Mouse (Mus musculus) splenic B cell, adult 2 months (primary cell): ENCODE results near the gene Ubac1.

ENCODE experiments used
- DNase-seq: peaks from one replicate; pipeline ENCODE4 v3.0.0-alpha.2; 2011; ENCODE audit warnings: low read depth, low spot score
- H3K27me3 ChIP-seq: 2 replicates; pipeline ENCODE4 v1.6.1; 2012; ENCODE audit warnings: mild to moderate bottlenecking, low read length, moderate library complexity, mixed read lengths; ENCODE audit not compliant: control insufficient read depth, poor library complexity, insufficient read depth, severe bottlenecking
- H3K36me3 ChIP-seq: 2 replicates; pipeline ENCODE4 v1.6.1; 2012; ENCODE audit warnings: mild to moderate bottlenecking, low read length, moderate library complexity, mixed read lengths; ENCODE audit not compliant: control insufficient read depth, poor library complexity, insufficient read depth, severe bottlenecking

Ubac1 gene

DNA sequence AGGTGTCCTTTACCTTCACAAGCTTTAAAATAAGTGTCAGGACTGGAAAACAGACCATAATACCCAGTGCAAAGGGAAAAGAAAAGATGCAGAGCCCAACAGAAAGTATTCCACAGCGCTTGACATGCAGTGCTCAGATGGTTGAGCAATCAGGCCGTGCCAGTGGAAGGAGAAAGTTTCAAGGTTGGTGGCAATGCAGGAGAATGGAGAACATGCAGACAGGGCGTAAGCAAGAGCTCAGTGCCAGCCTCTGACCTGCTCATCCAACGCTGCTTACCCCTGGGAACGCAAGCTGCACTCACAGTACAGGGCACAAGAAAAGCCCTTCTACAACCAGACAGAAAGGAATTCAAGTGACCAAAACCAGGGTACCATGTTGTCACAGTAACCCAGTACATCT is 20.4 kb downstream of the Ubac1 start:
- H3K27me3 ChIP-seq = no peaks in the 10 kb centered on the region
- DNase-seq = no peak
- peaks cover 8% of the 10 kb centered on the region for H3K36me3 ChIP-seq

DNA sequence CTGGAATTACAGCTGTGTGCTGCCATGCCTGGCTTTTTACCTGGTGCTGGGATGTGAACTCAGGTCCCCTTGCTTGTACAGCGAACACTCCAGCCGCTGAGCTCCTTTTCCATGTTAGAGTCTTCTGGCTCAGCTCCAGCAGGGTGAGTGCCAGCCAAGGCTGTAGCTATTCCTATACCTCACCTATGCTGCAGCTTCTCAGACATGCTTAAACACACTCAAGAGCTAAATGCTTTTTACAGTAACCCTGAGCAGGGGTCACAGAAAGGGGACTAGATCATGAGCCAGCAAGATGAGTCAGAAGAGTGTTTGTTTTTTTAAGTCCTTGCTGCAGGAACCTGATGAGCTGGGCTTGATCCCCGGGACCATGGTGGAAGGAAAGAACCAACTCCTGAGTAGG is 23.8 kb downstream of the Ubac1 start:
- DNase-seq = no peak

DNA sequence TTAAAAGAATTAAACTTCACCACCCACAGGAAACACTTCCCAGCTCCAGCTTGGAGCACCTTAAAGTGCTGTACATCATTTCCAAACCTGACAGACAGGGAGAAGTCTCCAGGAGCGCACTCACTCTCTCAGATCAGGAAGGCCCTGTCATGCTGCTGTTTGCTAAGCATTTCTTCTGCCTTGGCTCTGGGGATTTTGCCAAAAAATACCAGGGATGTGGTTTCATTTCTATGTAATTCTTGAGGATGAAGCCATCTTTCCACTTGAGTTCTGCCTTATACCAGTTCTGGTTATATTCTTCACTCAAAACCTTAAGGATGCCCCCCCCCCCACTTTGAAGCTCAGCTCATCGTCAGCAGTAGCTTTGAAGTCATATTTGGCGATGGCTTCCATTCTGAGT is 26.8 kb downstream of the Ubac1 start:
- no peaks in the 10 kb centered on the region for H3K27me3 ChIP-seq
- no peak for DNase-seq
- H3K36me3 ChIP-seq = peaks cover 3% of the 10 kb centered on the region

More for the DNA sequence above, 23.8 kb downstream of the Ubac1 start:
- Histone ChIP-seq H3K36me3 (peaks cover 3% of the 10 kb centered on the region), H3K27me3 (no peaks in the 10 kb centered on the region)

DNA sequence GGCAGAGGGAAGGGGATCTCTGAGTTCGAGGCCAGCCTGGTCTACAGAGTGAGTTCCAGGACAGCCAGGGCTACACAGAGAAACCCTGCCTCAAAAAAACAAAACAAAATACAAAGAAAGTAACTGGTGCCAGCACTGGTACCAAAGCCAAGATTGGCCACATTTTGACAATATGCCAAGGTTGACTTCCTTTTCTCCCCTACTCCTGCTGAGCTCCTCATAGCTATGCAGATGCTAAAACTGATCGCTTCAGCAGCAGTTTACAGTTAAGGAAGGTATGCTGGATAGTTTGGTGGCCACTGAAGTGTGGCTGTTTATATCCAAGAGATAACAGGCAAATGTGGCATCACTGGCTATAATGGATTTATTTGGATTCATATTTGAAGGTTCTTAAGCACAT is 29.3 kb downstream of the Ubac1 start:
- Histone ChIP-seq H3K36me3 (no peaks in the 10 kb centered on the region; the same call in 1 of the 2 replicates), H3K27me3 (no peaks in the 10 kb centered on the region)
- DNase-seq = no peak

DNA sequence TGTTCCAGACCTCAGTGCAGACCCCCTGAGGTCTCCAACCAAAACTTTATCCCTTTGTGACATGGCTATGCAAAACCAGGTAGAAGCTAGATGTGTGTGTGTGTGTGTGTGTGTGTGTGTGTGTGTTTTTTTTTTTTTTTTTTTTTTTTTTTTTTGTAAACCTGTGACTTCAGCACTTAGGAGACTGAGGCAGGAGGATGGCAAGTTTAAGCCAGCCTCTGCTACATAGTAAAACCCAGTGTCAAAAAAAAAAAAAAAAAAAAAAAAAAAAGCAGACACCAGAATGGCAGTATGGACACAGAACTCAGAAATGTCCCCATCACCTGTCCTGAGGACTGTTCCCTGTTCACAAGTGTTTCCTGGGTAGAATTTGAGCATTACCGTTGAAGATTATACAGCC is 31.9 kb downstream of the Ubac1 start:
- H3K27me3 ChIP-seq = no peaks in the 10 kb centered on the region
- no peak for DNase-seq

DNA sequence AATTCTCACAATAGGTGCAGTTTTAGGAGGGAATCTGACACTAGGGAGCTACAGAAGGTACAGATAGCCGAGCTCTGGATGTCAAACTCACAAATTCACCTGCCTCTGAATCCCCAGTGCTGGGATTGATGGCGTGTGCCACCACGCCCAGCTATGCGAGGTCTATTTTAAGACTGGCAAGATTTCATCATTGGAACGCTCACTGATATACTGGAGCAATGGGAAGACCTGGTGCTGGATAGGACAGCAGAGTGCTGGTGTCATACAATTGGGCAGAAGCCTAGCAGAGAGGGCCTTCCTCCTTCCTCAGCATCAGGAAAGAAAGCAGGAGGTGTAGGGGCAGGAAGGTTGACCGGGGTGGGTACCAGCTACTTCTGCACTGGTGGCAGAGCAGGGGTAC is 33.7 kb downstream of the Ubac1 start:
- no peaks in the 10 kb centered on the region for H3K27me3 ChIP-seq
- no peak for DNase-seq

More for the DNA sequence above, 31.9 kb downstream of the Ubac1 start:
- no peaks in the 10 kb centered on the region for H3K36me3 ChIP-seq

DNA sequence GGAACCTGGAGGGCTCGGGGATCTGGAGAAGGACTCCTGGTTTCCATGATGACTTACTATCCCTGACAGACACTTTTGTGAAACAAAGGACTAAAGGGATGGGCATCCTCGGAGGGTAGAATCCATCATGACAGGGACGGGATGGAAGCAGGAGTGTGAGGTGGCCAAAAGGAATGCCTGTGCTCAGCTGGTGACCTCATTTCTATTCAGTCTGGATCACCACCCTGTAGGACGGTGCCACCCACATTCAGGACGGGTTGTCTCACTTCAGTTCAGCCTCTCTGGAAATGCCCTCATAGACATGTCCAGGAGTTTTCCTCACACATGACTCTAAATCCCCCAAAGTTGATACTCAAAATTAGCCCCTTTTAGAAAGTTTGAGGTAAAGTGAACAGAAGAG is 34.9 kb downstream of the Ubac1 start:
- no peaks in the 10 kb centered on the region for H3K27me3 ChIP-seq
- no peak for DNase-seq

More for the DNA sequence above, 33.7 kb downstream of the Ubac1 start:
- no peaks in the 10 kb centered on the region for H3K36me3 ChIP-seq

DNA sequence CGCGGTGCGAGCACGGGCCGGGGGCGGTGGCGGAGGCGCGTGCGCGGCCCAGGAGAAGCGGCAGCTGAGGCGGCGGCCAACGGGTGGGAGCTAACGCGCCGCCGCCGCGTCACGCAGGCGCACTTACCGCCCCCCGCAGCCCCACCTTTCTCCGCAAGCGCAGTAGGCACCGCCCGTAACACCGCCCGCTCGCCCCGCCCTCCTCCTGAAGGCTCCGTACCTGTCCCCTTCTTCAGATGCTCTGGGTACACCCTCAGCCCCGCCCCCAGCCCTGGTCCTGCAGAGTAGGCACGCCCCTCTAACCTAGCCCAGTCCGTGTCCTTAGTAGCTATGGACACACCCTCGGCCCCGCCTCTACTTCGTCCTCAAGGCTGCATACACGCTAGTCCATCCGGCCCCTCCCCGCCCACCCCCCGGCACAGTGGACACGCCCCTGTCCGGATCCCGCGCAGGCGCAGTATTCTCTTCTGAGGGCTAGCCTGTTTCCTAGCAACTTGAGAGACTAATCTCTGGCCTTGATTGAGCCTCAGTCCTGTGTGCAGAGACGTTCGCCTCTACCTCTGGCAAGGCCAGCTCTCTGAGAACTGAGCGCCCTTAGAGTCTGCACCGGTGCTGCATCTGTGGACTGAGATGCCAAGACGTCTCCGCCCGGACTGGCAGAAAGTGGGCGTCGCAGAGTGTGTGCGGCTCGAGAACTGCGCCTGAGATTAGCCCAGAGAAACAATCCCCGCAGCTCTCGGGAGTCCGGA is 38.2 kb downstream of the Ubac1 start, which contains the start of gene Camsap1:
TSS of gene Camsap1 (minus strand) at position 124 of the 749 bp plus-strand sequence.
- no peaks in the 10 kb centered on the region for H3K36me3 ChIP-seq
- no peaks in the 10 kb centered on the region for H3K27me3 ChIP-seq
- DNase-seq = peak; percentile 100

More for the DNA sequence above, 34.9 kb downstream of the Ubac1 start:
- H3K36me3 ChIP-seq = no peaks in the 10 kb centered on the region

DNA sequence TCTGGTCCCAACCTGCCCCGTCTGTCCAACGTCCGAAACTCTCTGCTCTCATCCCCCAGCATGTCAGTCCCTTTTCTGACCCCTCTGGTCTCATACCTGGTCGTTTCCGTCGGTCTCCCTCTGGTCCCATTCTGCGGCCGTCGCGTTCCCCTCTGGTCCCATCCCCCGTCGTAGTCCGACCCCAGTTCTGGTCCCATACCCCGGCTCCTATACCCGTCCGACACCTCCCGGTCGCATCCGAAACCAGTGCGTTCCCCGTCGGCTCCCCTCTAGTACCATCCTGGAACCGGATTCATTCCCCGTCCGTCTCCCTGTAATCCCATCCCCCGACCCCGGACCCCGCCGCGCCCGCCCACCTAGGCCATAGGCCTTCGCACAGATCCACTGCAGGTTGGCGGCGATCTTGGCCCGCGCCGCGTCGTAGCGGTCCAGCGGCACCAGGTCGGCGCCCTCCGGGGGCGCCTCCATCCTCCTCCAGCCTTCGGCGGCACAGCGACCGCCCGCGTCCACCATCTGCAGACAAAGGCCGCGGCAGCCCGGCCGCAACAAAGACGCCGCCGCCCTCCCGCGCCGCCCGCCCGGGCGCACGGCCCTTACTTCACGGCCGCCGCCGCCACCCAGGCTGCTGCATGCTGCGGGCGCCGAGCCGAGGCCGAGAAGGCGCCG is 39.0 kb downstream of the Ubac1 start:
- DNase-seq = peak; percentile 41
- Histone ChIP-seq H3K36me3 (no peaks in the 10 kb centered on the region), H3K27me3 (no peaks in the 10 kb centered on the region)

DNA sequence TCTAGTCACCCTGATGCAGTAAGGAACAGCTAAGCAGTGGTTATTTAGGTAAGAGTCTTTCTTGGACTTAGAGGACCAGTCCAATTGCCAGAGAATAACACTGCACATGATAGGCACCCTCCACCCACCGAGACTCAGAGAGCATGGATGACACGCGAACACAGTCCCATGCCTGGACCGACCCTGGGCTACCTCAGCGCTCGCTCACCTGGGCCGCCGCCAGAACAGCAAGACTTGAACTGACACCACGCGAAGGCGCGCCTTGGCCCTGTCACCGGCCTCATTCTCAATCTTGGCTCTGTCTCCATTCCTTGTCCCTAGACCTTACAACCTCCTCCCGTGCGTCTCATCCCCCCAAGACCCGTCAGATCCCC is 39.5 kb downstream of the Ubac1 start:
- H3K36me3 ChIP-seq = no peaks in the 10 kb centered on the region
- peak; percentile 23 for DNase-seq
- H3K27me3 ChIP-seq = no peaks in the 10 kb centered on the region

DNA sequence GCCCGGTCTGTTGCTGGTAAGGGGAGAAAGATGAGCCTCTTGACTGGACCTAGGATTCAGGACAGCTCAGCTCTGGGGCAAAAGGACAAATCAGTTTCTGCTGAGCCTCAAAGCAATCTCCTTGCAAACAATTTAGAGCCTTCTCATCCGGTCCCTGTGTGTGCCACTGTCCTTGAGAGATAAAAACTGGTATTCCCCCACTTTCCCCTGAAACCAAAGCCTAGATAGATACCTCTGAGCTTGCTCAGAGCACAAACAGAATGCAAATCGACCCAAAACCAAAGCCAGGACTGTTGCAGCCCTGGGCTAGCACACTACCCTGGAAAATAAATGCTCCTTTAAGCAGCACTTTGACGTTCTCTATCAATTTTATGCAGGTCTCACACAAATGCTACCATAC is 42.5 kb downstream of the Ubac1 start:
- H3K36me3 ChIP-seq = no peaks in the 10 kb centered on the region
- no peak for DNase-seq
- no peaks in the 10 kb centered on the region for H3K27me3 ChIP-seq

DNA sequence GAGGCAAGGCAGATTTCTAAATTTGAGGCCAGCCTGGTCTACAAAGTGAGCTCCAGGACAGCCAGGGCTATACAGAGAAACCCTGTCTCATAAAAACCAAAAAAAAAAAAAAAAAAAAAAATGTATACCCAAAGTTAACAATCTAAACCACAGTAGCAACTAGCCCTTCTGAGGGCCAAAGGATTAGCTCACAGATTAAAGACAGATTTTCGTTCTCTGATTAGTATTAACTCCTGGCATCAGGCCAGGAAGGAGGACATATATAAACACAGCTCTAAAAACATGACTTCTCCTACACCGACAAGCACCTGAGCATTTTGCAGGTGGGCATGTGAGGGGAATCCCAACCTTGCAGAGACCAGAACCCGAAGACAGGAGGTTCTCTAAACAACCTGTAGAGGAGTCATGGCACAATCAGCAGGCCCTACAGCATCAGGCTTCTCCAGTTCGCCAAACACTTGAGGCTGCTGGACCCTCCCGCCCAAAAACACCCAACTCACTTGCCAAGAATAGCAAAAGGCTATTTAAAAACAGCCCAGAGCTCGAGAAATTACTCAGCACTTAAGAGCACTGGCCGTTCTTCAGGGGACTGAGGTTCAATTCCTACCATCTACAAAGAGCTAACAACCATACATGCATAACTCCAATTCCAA is 43.8 kb downstream of the Ubac1 start:
- Histone ChIP-seq H3K36me3 (no peaks in the 10 kb centered on the region), H3K27me3 (no peaks in the 10 kb centered on the region)
- DNase-seq = no peak

DNA sequence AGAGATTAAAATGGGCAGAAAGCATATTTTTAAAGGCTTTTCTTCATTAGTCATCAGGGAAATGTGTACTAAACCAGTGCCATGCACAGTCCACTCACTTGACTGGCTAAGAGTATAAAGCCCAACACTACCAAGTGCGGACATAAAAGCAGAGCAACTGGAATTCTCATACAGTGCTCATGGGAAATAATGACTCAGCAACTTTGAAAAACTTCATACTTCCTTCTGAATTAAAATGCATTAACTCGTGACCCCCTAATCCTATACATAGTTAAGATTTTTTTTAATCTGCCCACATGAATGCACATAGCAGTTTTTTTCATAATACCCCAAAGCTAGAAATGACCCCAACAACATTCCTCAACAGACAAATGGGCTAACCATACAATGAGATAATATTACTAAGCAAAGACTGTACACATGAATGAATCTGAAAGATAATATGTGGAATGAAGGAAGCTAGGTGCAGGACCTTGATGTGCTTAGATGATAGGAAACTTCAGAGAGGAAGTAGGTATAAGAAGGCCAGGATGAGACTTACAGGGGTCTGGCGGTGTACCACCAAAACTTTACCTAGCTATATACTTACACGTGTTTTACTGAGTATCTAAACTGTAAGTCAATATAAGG is 46.3 kb downstream of the Ubac1 start:
- DNase-seq = no peak
- Histone ChIP-seq H3K36me3 (no peaks in the 10 kb centered on the region), H3K27me3 (no peaks in the 10 kb centered on the region)

DNA sequence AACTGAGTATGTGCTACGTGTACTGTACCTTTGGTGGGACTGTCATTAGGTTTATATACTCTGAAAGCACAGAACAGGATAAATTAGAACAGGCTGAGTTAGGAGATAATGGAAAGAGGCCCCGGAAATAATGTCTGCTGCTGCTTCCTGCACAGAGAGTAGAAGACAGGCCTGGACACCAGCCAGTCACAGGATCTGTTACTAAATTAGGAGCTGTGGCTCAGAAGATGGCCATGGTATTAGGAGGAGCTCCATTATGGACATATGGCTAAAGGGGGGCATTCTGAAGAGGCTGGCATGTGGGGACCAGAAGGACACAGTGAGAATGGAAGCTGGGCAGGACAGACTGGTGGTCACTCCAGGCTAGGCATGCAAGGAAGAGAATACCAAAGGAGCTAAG is 51.1 kb downstream of the Ubac1 start:
- DNase-seq = no peak
- H3K27me3 ChIP-seq = no peaks in the 10 kb centered on the region
- no peaks in the 10 kb centered on the region; the same call in 1 of the 2 replicates for H3K36me3 ChIP-seq

DNA sequence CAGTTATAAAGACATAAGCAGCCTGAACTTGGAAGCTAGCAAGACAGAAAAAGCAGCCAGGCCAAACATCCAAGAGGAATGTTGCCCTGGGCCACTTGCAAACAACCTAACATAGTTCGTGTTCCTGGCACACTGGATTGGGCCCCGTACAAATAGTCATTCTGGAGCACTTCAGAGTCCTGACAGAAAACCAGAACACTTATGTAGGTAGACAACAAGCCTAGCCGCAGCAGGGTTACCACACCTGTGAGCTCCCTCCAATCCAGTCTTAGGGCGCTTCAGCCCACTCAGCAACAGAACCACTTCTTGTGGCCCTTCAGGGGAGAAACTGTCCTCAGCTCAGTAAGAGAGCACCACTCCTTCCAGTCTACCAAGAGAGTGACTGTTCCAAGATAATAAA is 52.2 kb downstream of the Ubac1 start:
- no peaks in the 10 kb centered on the region for H3K27me3 ChIP-seq
- no peaks in the 10 kb centered on the region; the same call in 1 of the 2 replicates for H3K36me3 ChIP-seq
- no peak for DNase-seq
